Mouse (Mus musculus): Measurements from ENCODE around the gene Tm6sf1. TPM values are rescaled to one million over a fixed set of nuclear protein-coding genes. Genes with fewer than 3 reads are reported as not detected.

The Tm6sf1 gene
- polyA plus RNA-seq, 1 experiment = 115 TPM

DNA sequence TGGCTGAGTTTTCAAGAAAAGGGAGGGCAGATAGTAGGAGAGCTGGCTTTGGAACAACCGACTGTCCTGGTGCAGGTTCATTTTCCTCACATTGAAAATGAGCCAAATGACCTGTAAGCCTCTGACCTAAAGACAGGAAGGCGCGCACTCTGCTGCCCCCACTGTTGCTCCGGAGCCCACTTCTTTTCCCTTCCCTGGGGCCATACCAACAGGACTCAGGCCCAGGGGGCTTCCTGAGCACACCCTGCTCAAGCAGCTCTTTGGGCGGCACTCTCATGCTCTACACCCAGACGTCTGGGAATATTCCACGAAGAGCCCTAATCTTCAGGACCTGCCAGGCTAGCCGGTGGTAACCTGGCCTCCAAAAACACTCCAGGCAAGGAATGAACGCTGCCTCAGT, 565 bp upstream of the Tm6sf1 start:
- WGBS = 42% methylated on average over 9 of the region's 9 CpGs
- Histone ChIP-seq H3K4me1 (ENCODE audit: control insufficient read depth, insufficient read depth, insufficient read length) (peaks cover 44% of the 10 kb centered on the region), H3K27me3 (ENCODE audit: control insufficient read depth, insufficient read depth, low read length) (no peaks in the 10 kb centered on the region), H3K27ac (ENCODE audit: insufficient read depth, low read length) (no peak overlapping the region), H3K36me3 (ENCODE audit: control insufficient read depth, insufficient read depth, low read length) (no peaks in the 10 kb centered on the region), H3K4me3 (ENCODE audit: extremely low read depth, insufficient read depth, insufficient read length) (no peak overlapping the region)
- DNase-seq (ENCODE audit: low read depth in 1 of 2, low spot score in 2 of 2) = no peak
- TF ChIP-seq CTCF (IDR thresholded peaks at IDR 0.05; ENCODE audit: extremely low read depth, insufficient read depth, insufficient read length, insufficient replicate concordance) (no peak), POLR2A (IDR thresholded peaks at IDR 0.05; ENCODE audit: low read depth, low read length) (no peak)

DNA sequence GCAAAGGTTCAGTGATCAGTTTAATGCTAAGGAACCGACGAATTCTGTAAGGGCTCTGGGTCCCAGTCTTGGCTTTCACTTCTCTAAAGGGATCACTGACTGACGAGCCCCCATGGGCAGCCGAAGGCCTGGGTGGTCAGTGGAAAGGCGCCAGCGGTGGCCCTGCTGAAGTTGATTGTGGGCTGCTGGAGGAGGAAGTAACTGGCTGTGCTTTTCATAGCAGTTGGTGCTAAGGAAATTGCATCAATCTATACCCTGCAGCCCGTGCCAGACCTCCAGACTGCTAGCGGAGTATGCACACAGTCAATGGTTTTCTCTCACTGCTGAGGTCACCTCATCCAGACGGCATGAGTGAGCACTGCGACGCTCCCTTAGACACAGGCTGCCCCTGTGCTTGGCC, 1.3 kb downstream of the Tm6sf1 start:
- TF ChIP-seq POLR2A (IDR thresholded peaks at IDR 0.05; ENCODE audit: low read depth, low read length) = peak; percentile 34; the same call in 1 of the 2 replicates
- TF ChIP-seq CTCF (IDR thresholded peaks at IDR 0.05; ENCODE audit: extremely low read depth, insufficient read depth, insufficient read length, insufficient replicate concordance) = no peak
- peak overlapping the region; percentile 66 for H3K4me3 ChIP-seq (ENCODE audit: extremely low read depth, insufficient read depth, insufficient read length)
- WGBS = 3% methylated on average over 11 of the region's 11 CpGs
- peak overlapping the region; percentile 93 for H3K27ac ChIP-seq (ENCODE audit: insufficient read depth, low read length)
- peak in 1 of 2 experiments; percentile 54 for DNase-seq (ENCODE audit: low read depth in 1 of 2, low spot score in 2 of 2)
- H3K27me3 ChIP-seq (ENCODE audit: control insufficient read depth, insufficient read depth, low read length) = no peaks in the 10 kb centered on the region
- peaks cover 37% of the 10 kb centered on the region for H3K4me1 ChIP-seq (ENCODE audit: control insufficient read depth, insufficient read depth, insufficient read length)
- H3K36me3 ChIP-seq (ENCODE audit: control insufficient read depth, insufficient read depth, low read length) = no peaks in the 10 kb centered on the region

DNA sequence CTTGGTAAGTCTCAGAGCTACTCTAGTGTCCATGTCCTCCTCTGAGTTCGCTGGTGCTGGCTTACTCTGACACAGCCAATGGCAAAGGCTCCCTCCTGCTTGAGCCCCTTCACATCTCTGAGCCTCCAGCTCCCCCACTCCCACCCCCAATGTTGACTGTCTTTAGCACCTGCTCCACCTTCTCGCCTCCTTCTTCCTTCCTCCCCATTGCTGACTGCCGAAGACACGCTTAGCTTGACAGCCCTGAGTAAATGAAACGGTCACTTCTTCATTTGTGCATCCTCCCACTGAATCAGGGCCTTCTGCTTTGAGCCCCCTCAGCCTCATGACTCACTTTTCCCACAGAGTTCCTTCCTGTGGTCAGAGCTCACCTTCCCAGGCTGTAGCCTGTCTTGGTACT, 2.2 kb downstream of the Tm6sf1 start:
- Histone ChIP-seq H3K27ac (ENCODE audit: insufficient read depth, low read length) (peak overlapping the region; percentile 93), H3K27me3 (ENCODE audit: control insufficient read depth, insufficient read depth, low read length) (no peaks in the 10 kb centered on the region), H3K4me1 (ENCODE audit: control insufficient read depth, insufficient read depth, insufficient read length) (peaks cover 35% of the 10 kb centered on the region), H3K36me3 (ENCODE audit: control insufficient read depth, insufficient read depth, low read length) (no peaks in the 10 kb centered on the region; the same call in 1 of the 2 replicates), H3K4me3 (ENCODE audit: extremely low read depth, insufficient read depth, insufficient read length) (peak overlapping the region; percentile 66; the same call in 1 of the 2 replicates)
- TF ChIP-seq POLR2A (IDR thresholded peaks at IDR 0.05; ENCODE audit: low read depth, low read length) (no peak; the same call in none of the 2 replicates), CTCF (IDR thresholded peaks at IDR 0.05; ENCODE audit: extremely low read depth, insufficient read depth, insufficient read length, insufficient replicate concordance) (no peak)
- peak in 1 of 2 experiments; percentile 59 for DNase-seq (ENCODE audit: low read depth in 1 of 2, low spot score in 2 of 2)
- 3% methylated on average over 5 of the region's 5 CpGs for WGBS

DNA sequence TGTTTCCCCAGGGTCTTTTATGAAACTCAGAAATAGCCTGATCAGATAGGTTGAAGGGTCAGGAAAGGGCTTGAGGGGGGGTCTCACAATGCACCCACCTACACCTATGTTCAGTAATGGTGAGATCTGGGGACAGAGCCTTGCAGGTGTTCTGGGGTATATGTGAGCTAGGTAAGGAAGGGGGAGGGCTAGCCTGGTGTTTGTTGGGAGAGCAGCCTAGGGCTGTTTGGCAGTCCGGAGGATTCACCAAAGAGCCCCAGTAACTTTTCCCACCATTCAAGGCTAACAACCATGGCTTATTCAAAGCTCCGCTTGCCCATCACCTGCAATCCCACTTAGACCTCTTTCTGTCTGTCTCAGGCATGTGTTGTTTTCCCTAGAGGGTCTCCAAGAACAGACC, 2.7 kb downstream of the Tm6sf1 start:
- no peak; the same call in 1 of the 2 replicates for TF ChIP-seq POLR2A (IDR thresholded peaks at IDR 0.05; ENCODE audit: low read depth, low read length)
- no peak for TF ChIP-seq CTCF (IDR thresholded peaks at IDR 0.05; ENCODE audit: extremely low read depth, insufficient read depth, insufficient read length, insufficient replicate concordance)
- WGBS = 79% methylated on average over 2 of the region's 2 CpGs
- no peak for DNase-seq (ENCODE audit: low read depth in 1 of 2, low spot score in 2 of 2)
- H3K4me1 ChIP-seq (ENCODE audit: control insufficient read depth, insufficient read depth, insufficient read length) = peaks cover 31% of the 10 kb centered on the region
- H3K27me3 ChIP-seq (ENCODE audit: control insufficient read depth, insufficient read depth, low read length) = no peaks in the 10 kb centered on the region
- peaks cover 1% of the 10 kb centered on the region; the same call in 1 of the 2 replicates for H3K36me3 ChIP-seq (ENCODE audit: control insufficient read depth, insufficient read depth, low read length)
- peak overlapping the region; percentile 93 for H3K27ac ChIP-seq (ENCODE audit: insufficient read depth, low read length)
- no peak overlapping the region; the same call in 1 of the 2 replicates for H3K4me3 ChIP-seq (ENCODE audit: extremely low read depth, insufficient read depth, insufficient read length)

DNA sequence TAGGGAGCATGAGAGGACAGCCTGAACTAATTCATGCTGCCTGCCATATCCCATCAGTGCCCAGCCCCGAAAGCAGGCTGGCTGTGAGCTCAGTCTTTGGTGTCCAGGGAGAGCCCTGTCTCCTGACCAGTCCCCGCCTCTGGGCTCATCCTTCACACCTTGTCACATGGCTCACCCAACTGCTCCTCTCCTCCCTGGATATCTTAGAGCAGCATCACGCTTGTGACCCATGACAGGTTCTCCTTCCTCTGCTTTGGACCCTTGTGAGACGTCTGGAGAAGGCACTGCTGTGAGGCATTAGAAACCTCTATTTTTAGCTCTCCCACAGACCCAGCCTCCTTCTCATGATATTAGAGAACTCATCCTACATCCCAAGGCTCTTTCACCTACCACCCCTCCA, 3.1 kb downstream of the Tm6sf1 start:
- 77% methylated on average over 4 of the region's 4 CpGs for WGBS
- TF ChIP-seq POLR2A (IDR thresholded peaks at IDR 0.05; ENCODE audit: low read depth, low read length) = no peak
- no peak for DNase-seq (ENCODE audit: low read depth in 1 of 2, low spot score in 2 of 2)
- no peaks in the 10 kb centered on the region for H3K27me3 ChIP-seq (ENCODE audit: control insufficient read depth, insufficient read depth, low read length)
- peaks cover 1% of the 10 kb centered on the region; the same call in 1 of the 2 replicates for H3K36me3 ChIP-seq (ENCODE audit: control insufficient read depth, insufficient read depth, low read length)
- peak overlapping the region; percentile 93 for H3K27ac ChIP-seq (ENCODE audit: insufficient read depth, low read length)
- H3K4me3 ChIP-seq (ENCODE audit: extremely low read depth, insufficient read depth, insufficient read length) = no peak overlapping the region
- peaks cover 31% of the 10 kb centered on the region for H3K4me1 ChIP-seq (ENCODE audit: control insufficient read depth, insufficient read depth, insufficient read length)

DNA sequence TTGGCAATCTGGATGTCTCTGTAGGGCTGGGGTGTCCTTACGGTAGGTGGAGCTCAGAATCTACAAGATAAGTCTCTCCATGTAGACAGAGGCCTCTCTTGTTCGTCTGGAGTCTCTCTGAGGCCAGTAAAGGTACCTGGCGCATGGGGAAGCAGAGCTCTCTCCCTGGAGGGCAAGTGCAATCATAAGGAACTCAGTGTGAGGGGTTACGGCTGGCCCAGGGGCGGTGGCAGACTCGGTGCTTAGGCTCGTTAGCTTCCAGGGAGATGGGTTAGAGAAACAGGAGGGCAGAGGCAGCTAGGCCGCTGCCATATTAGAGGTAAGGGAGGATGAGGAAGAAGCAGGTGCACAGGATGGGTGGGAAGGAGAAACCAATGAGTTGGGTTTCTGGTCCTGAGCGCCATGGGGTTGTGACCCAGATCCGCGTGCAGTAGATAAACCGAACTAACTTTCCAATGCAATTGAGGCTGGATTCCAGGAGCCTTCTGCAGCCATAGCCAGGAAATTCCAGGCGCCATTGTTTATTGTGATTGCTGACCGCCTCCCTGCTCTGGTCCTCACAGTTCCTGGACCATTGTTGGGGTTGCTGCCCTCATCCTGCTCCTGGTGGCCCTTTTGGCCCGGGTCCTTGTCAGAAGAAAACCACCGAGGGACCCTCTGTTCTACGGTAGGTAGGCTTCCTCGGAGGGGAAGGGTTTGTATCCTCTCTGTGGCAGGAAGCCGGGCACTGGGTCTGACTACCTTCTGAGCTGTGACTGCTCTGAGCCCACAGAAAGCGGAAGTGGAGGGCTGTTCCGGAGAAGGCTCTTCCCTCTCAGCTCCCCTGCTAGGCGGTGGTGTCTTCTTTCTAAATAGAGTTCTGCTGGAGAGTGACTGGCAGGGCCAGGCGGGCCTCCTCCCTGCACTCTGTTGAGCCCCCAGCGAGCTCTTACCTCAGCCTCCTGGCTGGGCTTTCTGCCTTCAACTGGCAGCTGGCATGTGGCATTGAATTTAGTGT, 4.1 kb downstream of the Tm6sf1 start:
- TF ChIP-seq CTCF (IDR thresholded peaks at IDR 0.05; ENCODE audit: extremely low read depth, insufficient read depth, insufficient read length, insufficient replicate concordance) = no peak
- peak; percentile 32; the same call in 1 of the 2 replicates for TF ChIP-seq POLR2A (IDR thresholded peaks at IDR 0.05; ENCODE audit: low read depth, low read length)
- peak; percentile 71 to 83 for DNase-seq (ENCODE audit: low read depth in 1 of 2, low spot score in 2 of 2)
- H3K27me3 ChIP-seq (ENCODE audit: control insufficient read depth, insufficient read depth, low read length) = no peaks in the 10 kb centered on the region

More for the DNA sequence above, 4.1 kb downstream of the Tm6sf1 start:
- peaks cover 3% of the 10 kb centered on the region; the same call in 1 of the 2 replicates for H3K36me3 ChIP-seq (ENCODE audit: control insufficient read depth, insufficient read depth, low read length)
- peak overlapping the region; percentile 93 for H3K27ac ChIP-seq (ENCODE audit: insufficient read depth, low read length)
- H3K4me3 ChIP-seq (ENCODE audit: extremely low read depth, insufficient read depth, insufficient read length) = peak overlapping the region; percentile 44
- peaks cover 31% of the 10 kb centered on the region for H3K4me1 ChIP-seq (ENCODE audit: control insufficient read depth, insufficient read depth, insufficient read length)
- WGBS = 20% methylated on average over 24 of the region's 24 CpGs
